8 mouse cellular contexts compared by ENCODE assay signal in the genomic region with DNA sequence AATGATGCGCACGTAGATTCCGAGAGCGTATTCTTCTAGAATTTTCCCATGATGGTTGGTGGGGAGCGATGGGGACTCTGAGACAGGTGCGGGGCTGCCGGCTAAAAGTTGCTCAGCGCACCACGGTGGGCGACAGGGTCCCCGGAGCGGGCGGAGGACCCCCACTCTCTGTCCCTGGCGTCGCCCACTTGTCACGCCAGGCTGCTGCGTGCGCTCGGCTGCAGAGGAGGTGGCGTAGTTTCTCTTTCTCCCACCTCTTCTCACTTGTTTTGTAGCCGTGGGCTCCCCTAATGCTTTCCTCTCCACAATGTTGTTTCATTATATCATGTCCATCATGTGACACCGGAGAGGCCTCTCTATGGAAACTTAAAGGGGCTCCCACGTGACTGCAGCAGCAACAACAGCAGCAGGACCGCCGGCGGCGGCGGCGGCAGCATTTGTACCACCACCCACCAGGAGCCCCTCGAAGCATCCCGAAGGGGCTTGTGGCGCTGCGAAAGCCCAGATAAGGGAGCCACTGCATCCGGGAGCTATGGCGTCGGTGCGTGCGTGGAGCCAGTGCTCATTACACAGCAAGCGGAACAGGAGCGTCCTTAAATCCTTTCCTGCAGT.
DNase-seq lines count a peak whose midpoint lies in the region; ATAC-seq and TF ChIP-seq lines count a peak whose summit lies in the region.

No protein-coding gene starts in this region.

- H3K27me3 ChIP-seq in cerebellum, adult 2 months (ENCODE audit: control insufficient read depth, insufficient read depth, low read length), result no peaks in the 10 kb centered on the region
- H3K27me3 ChIP-seq in hindbrain, embryonic 11.5 days (ENCODE audit: control insufficient read depth, insufficient read depth, low read length), result peaks cover 49% of the 10 kb centered on the region

- no peaks in the 10 kb centered on the region for H3K36me3 ChIP-seq in hindbrain, embryonic 11.5 days (ENCODE audit: control insufficient read depth, insufficient read depth, low read length)

- H3K9ac ChIP-seq in hindbrain, embryonic 11.5 days (ENCODE audit: low read depth, low read length), result no peak overlapping the region

- DNase-seq in NIH3T3 (ENCODE audit: low read depth), result peak; percentile 86
- peak; percentile 79 to 80 for DNase-seq in cerebellum, adult 2 months
- DNase-seq in frontal cortex, adult 2 months (ENCODE audit: extremely low spot score in 1 of 2, low spot score in 1 of 2), result peak; percentile 66 to 83
- DNase-seq in hindbrain, embryonic 11.5 days (ENCODE audit: low spot score), result peak; percentile 70
- DNase-seq in layer of hippocampus, adult 9-11 months, result peak; percentile 89
- DNase-seq in lung, postnatal 10 days, result peak; percentile 52
- peak; percentile 75 for DNase-seq in retina, postnatal 1 day
- DNase-seq in c-Kit-positive CD71-positive TER-119-positive erythroid progenitor cells, embryonic 14.5 days (ENCODE audit: low spot score), result no peak

- no peaks in the 10 kb centered on the region for H3K9me3 ChIP-seq in hindbrain, embryonic 11.5 days (ENCODE audit: control insufficient read depth, low read length)

- under 1% methylated on average over 40 of the region's 40 CpGs for WGBS in cerebellum, adult 2 months
- under 1% methylated on average over 40 of the region's 40 CpGs for WGBS in hindbrain, embryonic 11.5 days

- peak overlapping the region; percentile 100 for H3K4me2 ChIP-seq in hindbrain, embryonic 11.5 days (replicated peaks; ENCODE audit: low read depth, low read length)

- TF ChIP-seq POLR2A in cerebellum, adult 2 months (IDR thresholded peaks at IDR 0.05; ENCODE audit: borderline replicate concordance, insufficient read depth, low read length), result peak; percentile 69; the same call in 1 of the 2 replicates

- H3K4me3 ChIP-seq in cerebellum, adult 2 months (replicated peaks; ENCODE audit: insufficient read depth, low read depth, low read length), result peak overlapping the region; percentile 92
- H3K4me3 ChIP-seq in hindbrain, embryonic 11.5 days (ENCODE audit: low read depth, low read length), result peak overlapping the region; percentile 70

- no peak for ATAC-seq in hindbrain, embryonic 11.5 days (ENCODE audit: low FRiP score)

- no peak for TF ChIP-seq CTCF in cerebellum, adult 2 months (IDR thresholded peaks at IDR 0.05; ENCODE audit: borderline replicate concordance, insufficient read depth, low read depth, low read length)

- H3K4me1 ChIP-seq in cerebellum, adult 2 months (ENCODE audit: control insufficient read depth, insufficient read depth, low read length), result peaks cover 6% of the 10 kb centered on the region; the same call in 1 of the 2 replicates
- H3K4me1 ChIP-seq in hindbrain, embryonic 11.5 days (replicated peaks; ENCODE audit: control insufficient read depth, insufficient read depth, low read length), result 0 out of 2 replicates have a peak, but pooled peaks cover 15% of the 10 kb centered on the region

- peak overlapping the region; percentile 97 for H3K27ac ChIP-seq in cerebellum, adult 2 months (ENCODE audit: insufficient read depth, low read length)
- no peak overlapping the region for H3K27ac ChIP-seq in hindbrain, embryonic 11.5 days (ENCODE audit: low read depth, low read length)
